Mouse (Mus musculus): Measurements from ENCODE around the gene Ablim2. TPM values are rescaled to one million over a fixed set of nuclear protein-coding genes. Genes with fewer than 3 reads are reported as not detected.

The Ablim2 gene
- polyA plus RNA-seq, 1 experiment from 2014 or later: 2.5 TPM

DNA sequence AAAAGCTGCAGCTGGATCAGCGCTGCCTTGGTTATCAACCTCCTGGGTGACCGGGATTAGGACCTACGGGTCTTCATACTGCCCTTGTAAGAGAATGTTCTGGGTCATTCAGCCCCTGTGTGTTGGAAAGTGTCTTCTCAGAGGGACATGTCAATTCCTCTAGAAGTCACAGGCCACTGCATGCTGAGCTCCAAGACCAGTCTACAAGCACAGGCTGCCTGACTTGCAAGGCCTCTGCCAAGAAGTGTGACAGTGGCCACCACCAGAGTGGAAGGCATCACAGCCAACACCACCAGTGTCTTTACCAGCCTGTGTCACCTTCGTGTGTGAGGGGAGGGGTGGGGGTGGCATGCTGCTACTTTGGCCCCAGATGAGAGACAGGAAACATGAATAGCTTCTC is 1.7 kb upstream of the Ablim2 start:
- Histone ChIP-seq H3K36me3 (ENCODE audit: control insufficient read depth, insufficient read depth, low read length) (no peaks in the 10 kb centered on the region), H3K9me3 (replicated peaks; ENCODE audit: control insufficient read depth, low read length) (no peaks in the 10 kb centered on the region), H3K27ac (ENCODE audit: low read depth, low read length) (no peak overlapping the region), H3K27me3 (ENCODE audit: control insufficient read depth, insufficient read depth, low read length) (peaks cover 36% of the 10 kb centered on the region), H3K4me1 (ENCODE audit: control insufficient read depth, insufficient read depth, low read length) (0 out of 2 replicates have a peak, but pooled peaks cover 3% of the 10 kb centered on the region), H3K4me2 (no peak overlapping the region), H3K9ac (ENCODE audit: low read depth, low read length) (no peak overlapping the region), H3K4me3 (ENCODE audit: low read depth, low read length) (no peak overlapping the region)
- ATAC-seq (replicated peaks; ENCODE audit: insufficient number of reproducible peaks, low FRiP score, low TSS enrichment): no peak
- WGBS (ENCODE audit: insufficient replicate concordance): 81% methylated on average over 4 of the region's 4 CpGs

DNA sequence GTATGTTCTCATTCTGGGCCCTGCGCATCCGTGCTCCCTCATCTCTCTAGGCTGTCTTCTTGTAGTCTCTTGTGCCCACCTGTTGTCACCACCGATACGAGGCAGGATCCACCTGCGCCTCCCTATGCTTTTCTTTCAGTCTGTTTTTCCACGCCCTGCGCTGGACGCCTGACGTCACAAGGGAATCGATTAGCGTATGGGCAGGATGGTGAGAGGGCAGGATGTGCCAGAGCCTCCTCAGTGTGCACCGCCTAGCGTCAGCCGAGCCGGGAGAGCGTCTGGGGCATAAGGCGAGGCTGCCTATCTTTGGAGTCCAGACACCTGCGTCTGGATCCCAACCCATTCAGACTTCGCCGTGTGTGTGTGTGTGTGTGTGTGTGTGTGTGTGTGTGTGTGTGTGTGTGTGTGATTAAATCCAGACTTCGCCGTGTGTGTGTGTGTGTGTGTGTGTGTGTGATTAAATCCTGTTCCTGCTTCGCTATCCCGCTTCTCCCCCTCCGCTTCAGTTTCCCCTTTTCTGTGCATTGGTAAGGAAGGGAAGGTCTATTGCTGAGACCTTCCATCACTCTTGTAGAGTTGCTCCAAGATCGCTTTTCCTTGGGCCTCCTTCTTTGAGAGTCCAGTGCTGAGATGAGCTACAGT is 562 bp upstream of the Ablim2 start:
- H3K9ac ChIP-seq (ENCODE audit: low read depth, low read length): no peak overlapping the region
- no peak for ATAC-seq (replicated peaks; ENCODE audit: insufficient number of reproducible peaks, low FRiP score, low TSS enrichment)

DNA sequence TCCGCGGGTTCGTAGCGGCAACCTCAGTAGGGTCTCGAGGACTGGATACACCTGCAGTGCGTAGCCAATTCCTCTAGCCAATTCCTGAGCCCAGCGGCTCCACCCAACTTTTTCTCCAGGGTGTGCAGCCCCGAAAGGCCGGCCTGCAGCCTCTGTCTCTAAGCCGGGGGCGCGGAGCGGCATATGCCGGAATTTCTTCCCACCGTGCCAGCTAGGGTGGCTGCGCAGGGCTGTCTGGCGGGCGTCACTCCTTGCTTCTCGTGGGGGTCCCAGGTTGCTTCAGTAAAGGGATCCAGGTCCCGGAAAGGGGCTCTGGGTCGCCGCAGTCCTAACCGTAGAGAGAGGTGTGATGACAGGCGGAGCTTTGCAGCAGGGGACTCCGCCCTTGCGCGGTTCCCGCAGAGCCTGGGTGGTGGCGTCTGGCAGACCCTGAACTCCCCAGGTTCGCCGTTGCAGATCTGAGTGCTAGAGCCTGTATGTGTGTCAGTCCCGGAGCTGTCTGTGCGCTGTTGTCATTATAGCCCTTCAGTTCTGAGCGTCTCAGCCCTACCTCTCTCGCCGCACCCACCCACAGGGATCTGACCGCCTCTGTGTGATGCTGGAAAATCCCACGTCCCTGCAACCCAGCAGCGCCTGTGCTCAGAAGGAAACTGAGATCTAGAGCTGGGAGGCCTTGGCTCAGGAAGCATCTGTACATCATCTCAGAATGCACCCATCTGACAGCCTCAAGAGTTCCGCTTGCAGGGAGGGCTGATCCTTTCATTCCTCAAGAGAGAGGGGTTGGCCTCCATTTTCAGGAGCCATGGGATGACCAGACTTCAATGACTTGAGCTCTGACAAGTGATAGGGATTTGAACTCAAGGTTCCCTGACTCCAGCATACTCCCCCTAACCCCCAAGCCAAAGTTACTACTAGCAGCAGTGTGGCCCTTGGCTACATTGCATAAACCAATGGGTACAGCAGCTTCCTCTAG is 687 bp downstream of the Ablim2 start:
- Histone ChIP-seq H3K27ac (ENCODE audit: low read depth, low read length) (no peak overlapping the region), H3K4me1 (ENCODE audit: control insufficient read depth, insufficient read depth, low read length) (0 out of 2 replicates have a peak, but pooled peaks cover 3% of the 10 kb centered on the region), H3K9me3 (replicated peaks; ENCODE audit: control insufficient read depth, low read length) (no peaks in the 10 kb centered on the region), H3K27me3 (ENCODE audit: control insufficient read depth, insufficient read depth, low read length) (peaks cover 53% of the 10 kb centered on the region), H3K9ac (ENCODE audit: low read depth, low read length) (peak overlapping the region; percentile 52; the same call in 1 of the 2 replicates), H3K4me2 (peak overlapping the region; percentile 98), H3K36me3 (ENCODE audit: control insufficient read depth, insufficient read depth, low read length) (no peaks in the 10 kb centered on the region), H3K4me3 (ENCODE audit: low read depth, low read length) (peak overlapping the region; percentile 54)
- 2% methylated on average over 40 of the region's 40 CpGs for WGBS (ENCODE audit: insufficient replicate concordance)
- peak; percentile 9; the same call in 1 of the 2 replicates for ATAC-seq (replicated peaks; ENCODE audit: insufficient number of reproducible peaks, low FRiP score, low TSS enrichment)

More for the DNA sequence above, 562 bp upstream of the Ablim2 start:
- WGBS (ENCODE audit: insufficient replicate concordance): 17% methylated on average over 26 of the region's 26 CpGs
- Histone ChIP-seq H3K4me3 (ENCODE audit: low read depth, low read length) (peak overlapping the region; percentile 54), H3K4me1 (ENCODE audit: control insufficient read depth, insufficient read depth, low read length) (0 out of 2 replicates have a peak, but pooled peaks cover 3% of the 10 kb centered on the region), H3K27me3 (ENCODE audit: control insufficient read depth, insufficient read depth, low read length) (peaks cover 41% of the 10 kb centered on the region), H3K9me3 (replicated peaks; ENCODE audit: control insufficient read depth, low read length) (no peaks in the 10 kb centered on the region), H3K4me2 (peak overlapping the region; percentile 98), H3K36me3 (ENCODE audit: control insufficient read depth, insufficient read depth, low read length) (no peaks in the 10 kb centered on the region), H3K27ac (ENCODE audit: low read depth, low read length) (no peak overlapping the region)

DNA sequence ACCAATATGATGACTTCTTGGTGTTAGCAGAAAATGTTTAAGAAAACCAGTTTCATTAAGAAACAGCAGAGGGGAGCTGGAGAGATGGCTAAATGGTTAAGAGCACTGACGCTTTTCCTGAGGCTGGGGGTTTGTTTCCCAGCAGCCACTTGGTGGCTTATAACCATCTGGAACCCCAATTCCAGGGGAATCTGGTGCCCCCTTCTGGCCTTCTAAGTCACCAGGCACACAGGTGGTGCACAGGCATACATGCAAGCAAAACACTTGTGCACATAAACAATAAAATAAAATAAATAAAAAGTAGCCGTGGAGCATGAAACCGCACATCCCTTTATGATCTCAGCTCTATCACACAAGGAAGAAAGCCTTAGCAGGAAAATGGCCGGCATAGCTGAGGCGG is 3.6 kb downstream of the Ablim2 start:
- no peak for ATAC-seq (replicated peaks; ENCODE audit: insufficient number of reproducible peaks, low FRiP score, low TSS enrichment)
- Histone ChIP-seq H3K9me3 (replicated peaks; ENCODE audit: control insufficient read depth, low read length) (no peaks in the 10 kb centered on the region), H3K36me3 (ENCODE audit: control insufficient read depth, insufficient read depth, low read length) (no peaks in the 10 kb centered on the region), H3K27ac (ENCODE audit: low read depth, low read length) (no peak overlapping the region), H3K9ac (ENCODE audit: low read depth, low read length) (no peak overlapping the region), H3K4me1 (ENCODE audit: control insufficient read depth, insufficient read depth, low read length) (0 out of 2 replicates have a peak, but pooled peaks cover 7% of the 10 kb centered on the region), H3K4me3 (ENCODE audit: low read depth, low read length) (no peak overlapping the region), H3K27me3 (ENCODE audit: control insufficient read depth, insufficient read depth, low read length) (peaks cover 48% of the 10 kb centered on the region), H3K4me2 (no peak overlapping the region)
- 72% methylated on average over 5 of the region's 5 CpGs for WGBS (ENCODE audit: insufficient replicate concordance)

DNA sequence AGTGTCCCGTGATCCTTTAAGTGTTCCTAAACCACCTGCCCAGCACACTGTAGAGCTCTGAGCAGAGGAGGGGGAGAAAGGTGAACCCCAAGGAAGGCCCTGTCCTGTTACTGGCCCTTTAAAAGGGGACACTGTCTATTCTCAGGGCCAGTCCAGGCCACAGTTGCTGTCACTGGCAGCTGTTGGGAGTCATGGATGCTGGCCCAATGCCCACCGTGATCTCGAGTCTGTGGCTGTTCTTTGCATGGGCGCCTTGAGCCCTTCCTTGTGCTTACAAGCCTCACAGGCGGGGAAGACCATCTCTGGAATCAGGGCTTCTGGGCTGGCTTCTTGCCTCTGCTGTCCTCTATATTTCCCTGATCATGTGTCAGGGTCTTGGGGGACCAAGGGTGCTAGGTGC is 4.7 kb downstream of the Ablim2 start:
- ATAC-seq (replicated peaks; ENCODE audit: insufficient number of reproducible peaks, low FRiP score, low TSS enrichment): no peak
- no peaks in the 10 kb centered on the region for H3K36me3 ChIP-seq (ENCODE audit: control insufficient read depth, insufficient read depth, low read length)
- H3K9me3 ChIP-seq (replicated peaks; ENCODE audit: control insufficient read depth, low read length): no peaks in the 10 kb centered on the region
- peaks cover 14% of the 10 kb centered on the region for H3K4me1 ChIP-seq (ENCODE audit: control insufficient read depth, insufficient read depth, low read length)
- no peak overlapping the region for H3K9ac ChIP-seq (ENCODE audit: low read depth, low read length)
- WGBS (ENCODE audit: insufficient replicate concordance): 59% methylated on average over 5 of the region's 5 CpGs
- no peak overlapping the region for H3K4me3 ChIP-seq (ENCODE audit: low read depth, low read length)
- H3K27ac ChIP-seq (ENCODE audit: low read depth, low read length): no peak overlapping the region
- peaks cover 41% of the 10 kb centered on the region for H3K27me3 ChIP-seq (ENCODE audit: control insufficient read depth, insufficient read depth, low read length)
- H3K4me2 ChIP-seq: no peak overlapping the region

DNA sequence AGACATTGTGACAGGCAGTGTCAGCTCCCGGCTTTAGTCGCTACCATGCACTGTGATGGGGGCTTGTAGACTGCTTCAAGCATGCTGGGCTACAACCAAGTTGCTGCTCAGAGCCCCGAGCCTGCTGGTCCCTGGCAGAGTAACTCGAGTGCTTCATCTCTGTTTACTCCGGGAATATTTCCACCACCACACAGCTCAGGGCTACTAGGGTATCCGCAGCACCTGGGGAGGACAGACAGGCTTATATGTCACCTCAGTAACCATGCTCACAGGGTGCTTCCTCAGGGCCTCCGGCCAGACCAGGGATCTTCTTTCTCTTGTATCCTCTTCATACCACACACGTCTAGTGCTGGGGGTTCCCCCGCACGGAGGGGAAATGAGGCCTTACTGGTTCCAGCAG is 5.2 kb downstream of the Ablim2 start:
- no peak overlapping the region for H3K9ac ChIP-seq (ENCODE audit: low read depth, low read length)
- peaks cover 41% of the 10 kb centered on the region for H3K27me3 ChIP-seq (ENCODE audit: control insufficient read depth, insufficient read depth, low read length)
- no peak for ATAC-seq (replicated peaks; ENCODE audit: insufficient number of reproducible peaks, low FRiP score, low TSS enrichment)
- no peak overlapping the region for H3K4me3 ChIP-seq (ENCODE audit: low read depth, low read length)
- peaks cover 17% of the 10 kb centered on the region for H3K4me1 ChIP-seq (ENCODE audit: control insufficient read depth, insufficient read depth, low read length)
- no peaks in the 10 kb centered on the region for H3K36me3 ChIP-seq (ENCODE audit: control insufficient read depth, insufficient read depth, low read length)
- no peaks in the 10 kb centered on the region for H3K9me3 ChIP-seq (replicated peaks; ENCODE audit: control insufficient read depth, low read length)
- no peak overlapping the region for H3K4me2 ChIP-seq
- H3K27ac ChIP-seq (ENCODE audit: low read depth, low read length): no peak overlapping the region
- 67% methylated on average over 10 of the region's 10 CpGs for WGBS (ENCODE audit: insufficient replicate concordance)

DNA sequence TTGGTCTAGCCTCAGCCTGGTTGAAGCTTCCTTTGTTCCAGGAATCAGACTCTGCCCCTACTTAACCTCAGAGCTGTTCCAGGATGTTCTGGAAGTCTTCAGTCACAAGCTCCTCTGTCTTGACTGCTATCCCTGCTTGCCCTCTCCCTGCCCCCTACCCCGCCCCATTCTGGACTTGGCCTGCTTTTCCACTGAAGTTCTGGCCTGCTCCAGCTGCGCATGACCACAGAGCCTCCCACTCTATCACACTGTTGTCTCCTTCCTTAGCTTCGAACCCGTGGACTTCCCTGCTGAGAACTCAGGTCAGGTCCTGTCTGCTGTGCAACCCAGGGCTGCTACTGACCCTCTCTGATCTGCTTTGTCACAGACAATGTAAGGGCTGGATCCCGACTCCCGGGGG is 8.2 kb downstream of the Ablim2 start:
- peaks cover 19% of the 10 kb centered on the region for H3K27me3 ChIP-seq (ENCODE audit: control insufficient read depth, insufficient read depth, low read length)
- H3K4me3 ChIP-seq (ENCODE audit: low read depth, low read length): no peak overlapping the region
- H3K4me1 ChIP-seq (ENCODE audit: control insufficient read depth, insufficient read depth, low read length): peaks cover 32% of the 10 kb centered on the region
- no peak overlapping the region for H3K9ac ChIP-seq (ENCODE audit: low read depth, low read length)
- 71% methylated on average over 6 of the region's 6 CpGs for WGBS (ENCODE audit: insufficient replicate concordance)
- H3K9me3 ChIP-seq (replicated peaks; ENCODE audit: control insufficient read depth, low read length): no peaks in the 10 kb centered on the region
- no peaks in the 10 kb centered on the region for H3K36me3 ChIP-seq (ENCODE audit: control insufficient read depth, insufficient read depth, low read length)
- no peak overlapping the region for H3K27ac ChIP-seq (ENCODE audit: low read depth, low read length)
- no peak for ATAC-seq (replicated peaks; ENCODE audit: insufficient number of reproducible peaks, low FRiP score, low TSS enrichment)
- H3K4me2 ChIP-seq: no peak overlapping the region

DNA sequence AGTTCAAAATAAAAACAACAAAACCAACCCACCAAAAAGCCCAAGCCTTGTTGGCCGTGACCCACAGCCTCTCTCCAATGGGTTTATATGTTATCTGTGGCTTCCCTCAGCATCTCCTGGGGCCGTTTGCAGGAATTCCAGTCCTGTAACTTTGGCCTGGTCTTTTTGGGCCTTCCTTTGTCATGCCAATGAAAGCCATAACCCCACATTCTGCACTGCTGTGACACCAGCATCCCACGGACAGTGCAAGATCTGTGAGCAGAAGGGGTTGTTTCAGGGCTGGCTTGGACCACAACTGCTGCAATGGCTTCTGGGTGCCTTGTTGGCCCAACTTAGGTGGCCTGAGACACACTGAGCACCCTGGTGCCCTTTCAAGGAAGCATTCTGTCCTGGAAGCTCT is 10.8 kb downstream of the Ablim2 start:
- H3K4me3 ChIP-seq (ENCODE audit: low read depth, low read length): no peak overlapping the region
- WGBS (ENCODE audit: insufficient replicate concordance): 54% methylated on average over 3 of the region's 3 CpGs
- H3K36me3 ChIP-seq (ENCODE audit: control insufficient read depth, insufficient read depth, low read length): no peaks in the 10 kb centered on the region
- H3K27me3 ChIP-seq (ENCODE audit: control insufficient read depth, insufficient read depth, low read length): peaks cover 4% of the 10 kb centered on the region; the same call in 1 of the 2 replicates
- peaks cover 45% of the 10 kb centered on the region for H3K4me1 ChIP-seq (ENCODE audit: control insufficient read depth, insufficient read depth, low read length)
- H3K9ac ChIP-seq (ENCODE audit: low read depth, low read length): no peak overlapping the region; the same call in 1 of the 2 replicates
- no peaks in the 10 kb centered on the region for H3K9me3 ChIP-seq (replicated peaks; ENCODE audit: control insufficient read depth, low read length)
- no peak for ATAC-seq (replicated peaks; ENCODE audit: insufficient number of reproducible peaks, low FRiP score, low TSS enrichment)
- H3K4me2 ChIP-seq: no peak overlapping the region
- peak overlapping the region; percentile 50; the same call in 1 of the 2 replicates for H3K27ac ChIP-seq (ENCODE audit: low read depth, low read length)
